Comparison of ENCODE assay signal across 9 mouse cellular contexts in genomic region chr2:103901457-103901856, GRCm38 (mm10). TPM values are rescaled to one million over a fixed set of nuclear protein-coding genes. Genes with fewer than 3 reads are reported as not detected.
DNase-seq lines count a peak whose midpoint lies in the region; ATAC-seq and TF ChIP-seq lines count a peak whose summit lies in the region.
"Had no signal": no experiment of that assay in that cellular context is flagged by ENCODE, and none has a peak within 500 bp of the region (broad histone marks: within the 10 kb centered on the region; RNA-seq: fewer than 3 reads in every experiment).

No protein-coding gene starts in this region.

- WGBS in forebrain, embryonic 10.5 days, result 88% methylated on average over 1 of the region's 1 CpGs
- 93% methylated on average over 1 of the region's 1 CpGs for WGBS in forebrain, postnatal 0 days
- 77% methylated on average over 1 of the region's 1 CpGs for WGBS in liver, postnatal 0 days (ENCODE audit: insufficient replicate concordance)
- WGBS in midbrain, embryonic 14.5 days, result 69% methylated on average over 1 of the region's 1 CpGs

- DNase-seq in forebrain, embryonic 10.5 days (ENCODE audit: extremely low spot score, low spot score), result no peak
- DNase-seq in forebrain, postnatal 0 days, result no peak
- DNase-seq in CD4-positive helper T cell, adult 2 months (ENCODE audit: low read depth, low spot score), result peak; percentile 13
- peak; percentile 32 for DNase-seq in heart, postnatal 4 days
- DNase-seq in liver, postnatal 0 days, result no peak
- DNase-seq in right cerebral cortex, postnatal 36 days (ENCODE audit: low spot score in 2 of 2), result no peak
- no peak for DNase-seq in midbrain, embryonic 14.5 days
- no peak for DNase-seq in layer of hippocampus, adult 2 months (ENCODE audit: low spot score in 2 of 2)

- no peaks in the 10 kb centered on the region for H3K36me3 ChIP-seq in forebrain, embryonic 10.5 days (replicated peaks)
- no peaks in the 10 kb centered on the region for H3K36me3 ChIP-seq in forebrain, postnatal 0 days (ENCODE audit: insufficient read depth)
- no peaks in the 10 kb centered on the region for H3K36me3 ChIP-seq in liver, postnatal 0 days (replicated peaks; ENCODE audit: insufficient read depth, low read length)
- no peaks in the 10 kb centered on the region for H3K36me3 ChIP-seq in midbrain, embryonic 14.5 days (ENCODE audit: control insufficient read depth, insufficient read depth, low read length)
- H3K36me3 ChIP-seq: heart, embryonic 15.5 days had no signal

- ATAC-seq in forebrain, postnatal 0 days, result no peak
- no peak for ATAC-seq in liver, postnatal 0 days
- no peak for ATAC-seq in midbrain, embryonic 14.5 days (ENCODE audit: low FRiP score, low TSS enrichment)

- H3K4me1 ChIP-seq in forebrain, embryonic 10.5 days, result peaks cover 46% of the 10 kb centered on the region
- no peaks in the 10 kb centered on the region for H3K4me1 ChIP-seq in forebrain, postnatal 0 days (ENCODE audit: insufficient read depth)
- H3K4me1 ChIP-seq in liver, postnatal 0 days (ENCODE audit: insufficient read depth), result peaks cover 52% of the 10 kb centered on the region
- H3K4me1 ChIP-seq in midbrain, embryonic 14.5 days (ENCODE audit: control insufficient read depth, insufficient read depth, low read length), result peaks cover 6% of the 10 kb centered on the region; the same call in 1 of the 2 replicates

- H3K9me3 ChIP-seq in forebrain, embryonic 10.5 days, result no peaks in the 10 kb centered on the region
- no peaks in the 10 kb centered on the region for H3K9me3 ChIP-seq in forebrain, postnatal 0 days (ENCODE audit: low read length)
- H3K9me3 ChIP-seq in liver, postnatal 0 days (ENCODE audit: low read length), result no peaks in the 10 kb centered on the region
- no peaks in the 10 kb centered on the region for H3K9me3 ChIP-seq in midbrain, embryonic 14.5 days (ENCODE audit: control insufficient read depth, low read length)
- H3K9me3 ChIP-seq: heart, embryonic 15.5 days had no signal

- H3K27ac ChIP-seq in forebrain, embryonic 10.5 days, result 0 out of 2 replicates have a peak overlapping the region, but pooled peaks have one; percentile 26
- H3K27ac ChIP-seq in forebrain, postnatal 0 days (ENCODE audit: low read depth, low read length), result no peak overlapping the region
- H3K27ac ChIP-seq in liver, postnatal 0 days (ENCODE audit: low read depth), result 0 out of 2 replicates have a peak overlapping the region, but pooled peaks have one; percentile 32
- no peak overlapping the region for H3K27ac ChIP-seq in midbrain, embryonic 14.5 days (replicated peaks; ENCODE audit: low read depth, low read length)
- no peak overlapping the region for H3K27ac ChIP-seq in layer of hippocampus, adult 2 months

- no peak overlapping the region for H3K9ac ChIP-seq in forebrain, postnatal 0 days
- H3K9ac ChIP-seq in liver, postnatal 0 days (replicated peaks), result no peak overlapping the region
- H3K9ac ChIP-seq in midbrain, embryonic 14.5 days (replicated peaks; ENCODE audit: low read length), result no peak overlapping the region
- H3K9ac ChIP-seq: heart, embryonic 15.5 days had no signal

- no peak overlapping the region for H3K4me2 ChIP-seq in forebrain, postnatal 0 days (ENCODE audit: low read depth)
- H3K4me2 ChIP-seq in liver, postnatal 0 days (ENCODE audit: low read depth, low read length), result peak overlapping the region; percentile 18; the same call in 1 of the 2 replicates
- H3K4me2 ChIP-seq in midbrain, embryonic 14.5 days (ENCODE audit: low read length), result no peak overlapping the region
- H3K4me2 ChIP-seq: heart, embryonic 15.5 days had no signal

- H3K4me3 ChIP-seq in forebrain, embryonic 10.5 days, result no peak overlapping the region
- no peak overlapping the region for H3K4me3 ChIP-seq in forebrain, postnatal 0 days (ENCODE audit: low read depth, low read length)
- H3K4me3 ChIP-seq in liver, postnatal 0 days (ENCODE audit: low read depth, low read length), result no peak overlapping the region
- H3K4me3 ChIP-seq in midbrain, embryonic 14.5 days (replicated peaks; ENCODE audit: low read depth, low read length), result no peak overlapping the region
- no peak overlapping the region for H3K4me3 ChIP-seq in layer of hippocampus, adult 2 months
- H3K4me3 ChIP-seq: heart, embryonic 15.5 days had no signal

- no peak for TF ChIP-seq CTCF in forebrain, postnatal 0 days (IDR thresholded peaks at IDR 0.05; ENCODE audit: low read depth)
- TF ChIP-seq CTCF in liver, postnatal 0 days (IDR thresholded peaks at IDR 0.05; ENCODE audit: low read depth), result no peak
- no peak for TF ChIP-seq CTCF in layer of hippocampus, adult 2 months (conservative IDR thresholded peaks at IDR 0.05)

- no peak for TF ChIP-seq EP300 in liver, postnatal 0 days (IDR thresholded peaks at IDR 0.05; ENCODE audit: low read depth)

- peaks cover 13% of the 10 kb centered on the region; the same call in 1 of the 2 replicates for H3K27me3 ChIP-seq in forebrain, embryonic 10.5 days (ENCODE audit: poor library complexity, severe bottlenecking)
- no peaks in the 10 kb centered on the region for H3K27me3 ChIP-seq in forebrain, postnatal 0 days (ENCODE audit: insufficient read depth, low read length)
- H3K27me3 ChIP-seq in liver, postnatal 0 days (ENCODE audit: insufficient read depth, low read length), result no peaks in the 10 kb centered on the region
- H3K27me3 ChIP-seq in midbrain, embryonic 14.5 days (ENCODE audit: control insufficient read depth, insufficient read depth, low read length), result no peaks in the 10 kb centered on the region

RNA-seq across cellular contexts. Expression of gene Lmo2, which starts 56.3 kb away (rescaled TPM):
- 24.3 and 26.4 TPM in 2 replicates for polyA plus RNA-seq in forebrain, embryonic 10.5 days (2016; fragmentation: Nextera tagmentation; extraction: Ambion mirVana)
- total RNA-seq in forebrain, postnatal 0 days (2014; rRNA removed), result 19.9 and 23.8 TPM in 2 replicates
- 26.9 and 27.8 TPM in 2 replicates for polyA plus RNA-seq in forebrain, postnatal 0 days (2015; fragmentation: Nextera tagmentation; extraction: Ambion mirVana)
- total RNA-seq in heart, postnatal 4 days (2021), result 10 to 100 TPM; 25.0 to 25.4 TPM
- polyA plus RNA-seq in liver, postnatal 0 days (2015; fragmentation: Nextera tagmentation; extraction: Ambion mirVana), result 58.8 and 63.7 TPM in 2 replicates
- 25.8 and 31.6 TPM in 2 replicates for polyA plus RNA-seq in midbrain, embryonic 14.5 days (2014; fragmentation: Nextera tagmentation; extraction: Ambion mirVana)
- 10 to 100 TPM; 20.3 to 22.1 TPM for total RNA-seq in layer of hippocampus, adult 2 months (2021)

Comparison
In these comparisons a context has a peak if more than half of its experiments do, and no peak if none do; other contexts are left out.
1. H3K27ac ChIP-seq: peak in forebrain, embryonic 10.5 days (single experiment) and liver, postnatal 0 days (single experiment); none in forebrain, postnatal 0 days (single experiment), midbrain, embryonic 14.5 days (single experiment) and layer of hippocampus, adult 2 months (single experiment).
2. DNase-seq: peak in CD4-positive helper T cell, adult 2 months (single experiment) and heart, postnatal 4 days (single experiment); none in forebrain, embryonic 10.5 days (single experiment), forebrain, postnatal 0 days (single experiment), liver, postnatal 0 days (single experiment), right cerebral cortex, postnatal 36 days (0 of 2), midbrain, embryonic 14.5 days (single experiment) and layer of hippocampus, adult 2 months (0 of 2).